Mouse (Mus musculus): ENCODE results near the gene Atxn2. TPM values are rescaled to one million over a fixed set of nuclear protein-coding genes. Genes with fewer than 3 reads are reported as not detected.
A peak's percentile ranks its signal among the peaks of the same experiment; 100 is the strongest.

Gene Atxn2
- total and polyA plus RNA-seq, 2 experiments, result 58.5 to 92.8 TPM

- Histone ChIP-seq H3K27me3 (ENCODE audit: control insufficient read depth, insufficient read depth, low read length) (no peaks in the 10 kb centered on the region), H3K36me3 (ENCODE audit: control insufficient read depth, insufficient read depth, low read length) (peaks cover 27% of the 10 kb centered on the region), H3K4me3 (ENCODE audit: insufficient read depth, low read depth, low read length) (no peak overlapping the region), H3K27ac (replicated peaks; ENCODE audit: insufficient read depth, low read depth, low read length) (no peak overlapping the region), H3K79me2 (ENCODE audit: control insufficient read depth, insufficient read depth, low read length) (peaks cover 11% of the 10 kb centered on the region; the same call in 1 of the 2 replicates), H3K4me1 (ENCODE audit: control insufficient read depth, insufficient read depth, low read length) (peaks cover 13% of the 10 kb centered on the region), H3K9ac (ENCODE audit: low read depth, low read length) (no peak overlapping the region)
- 91% methylated on average over 5 of the region's 5 CpGs for WGBS
- TF ChIP-seq POLR2A (IDR thresholded peaks at IDR 0.05; ENCODE audit: extremely low read depth, insufficient read depth, low read length) (no peak), CTCF (IDR thresholded peaks at IDR 0.05; ENCODE audit: low read depth, low read length) (no peak)
- no peak for DNase-seq (ENCODE audit: extremely low read depth, low read depth, low spot score)
Observed at GRCm38 (mm10) chr5:121819559-121819958, 108.4 kb downstream of the Atxn2 start.

GRCm38 (mm10) chr5:121820161-121820560 lies 109.0 kb downstream of the Atxn2 start:
- DNase-seq (ENCODE audit: extremely low read depth, low read depth, low spot score), result no peak
- TF ChIP-seq CTCF (IDR thresholded peaks at IDR 0.05; ENCODE audit: low read depth, low read length), result no peak
- TF ChIP-seq POLR2A (IDR thresholded peaks at IDR 0.05; ENCODE audit: extremely low read depth, insufficient read depth, low read length), result no peak
- WGBS, result 72% methylated on average over 2 of the region's 2 CpGs
- Histone ChIP-seq H3K4me1 (ENCODE audit: control insufficient read depth, insufficient read depth, low read length) (peaks cover 13% of the 10 kb centered on the region), H3K27me3 (ENCODE audit: control insufficient read depth, insufficient read depth, low read length) (no peaks in the 10 kb centered on the region), H3K79me2 (ENCODE audit: control insufficient read depth, insufficient read depth, low read length) (peaks cover 11% of the 10 kb centered on the region; the same call in 1 of the 2 replicates), H3K27ac (replicated peaks; ENCODE audit: insufficient read depth, low read depth, low read length) (no peak overlapping the region), H3K36me3 (ENCODE audit: control insufficient read depth, insufficient read depth, low read length) (peaks cover 24% of the 10 kb centered on the region), H3K9ac (ENCODE audit: low read depth, low read length) (no peak overlapping the region), H3K4me3 (ENCODE audit: insufficient read depth, low read depth, low read length) (no peak overlapping the region)

GRCm38 (mm10) chr5:121820657-121821056 lies 109.5 kb downstream of the Atxn2 start:
- peaks cover 15% of the 10 kb centered on the region; the same call in 1 of the 2 replicates for H3K79me2 ChIP-seq (ENCODE audit: control insufficient read depth, insufficient read depth, low read length)
- peaks cover 22% of the 10 kb centered on the region for H3K36me3 ChIP-seq (ENCODE audit: control insufficient read depth, insufficient read depth, low read length)
- H3K4me1 ChIP-seq (ENCODE audit: control insufficient read depth, insufficient read depth, low read length), result peaks cover 16% of the 10 kb centered on the region
- H3K27me3 ChIP-seq (ENCODE audit: control insufficient read depth, insufficient read depth, low read length), result no peaks in the 10 kb centered on the region
- peak; percentile 53 for DNase-seq (ENCODE audit: extremely low read depth, low read depth, low spot score)
- no peak overlapping the region for H3K27ac ChIP-seq (replicated peaks; ENCODE audit: insufficient read depth, low read depth, low read length)
- no peak for TF ChIP-seq POLR2A (IDR thresholded peaks at IDR 0.05; ENCODE audit: extremely low read depth, insufficient read depth, low read length)
- TF ChIP-seq CTCF (IDR thresholded peaks at IDR 0.05; ENCODE audit: low read depth, low read length), result no peak
- WGBS, result 7% methylated on average over 3 of the region's 3 CpGs
- H3K9ac ChIP-seq (ENCODE audit: low read depth, low read length), result no peak overlapping the region
- H3K4me3 ChIP-seq (ENCODE audit: insufficient read depth, low read depth, low read length), result no peak overlapping the region

GRCm38 (mm10) chr5:121821116-121821515 lies 110.0 kb downstream of the Atxn2 start:
- Histone ChIP-seq H3K79me2 (ENCODE audit: control insufficient read depth, insufficient read depth, low read length) (peaks cover 17% of the 10 kb centered on the region; the same call in 1 of the 2 replicates), H3K4me1 (ENCODE audit: control insufficient read depth, insufficient read depth, low read length) (peaks cover 16% of the 10 kb centered on the region), H3K36me3 (ENCODE audit: control insufficient read depth, insufficient read depth, low read length) (peaks cover 20% of the 10 kb centered on the region), H3K9ac (ENCODE audit: low read depth, low read length) (no peak overlapping the region), H3K4me3 (ENCODE audit: insufficient read depth, low read depth, low read length) (no peak overlapping the region), H3K27me3 (ENCODE audit: control insufficient read depth, insufficient read depth, low read length) (no peaks in the 10 kb centered on the region), H3K27ac (replicated peaks; ENCODE audit: insufficient read depth, low read depth, low read length) (no peak overlapping the region)
- no peak for DNase-seq (ENCODE audit: extremely low read depth, low read depth, low spot score)
- WGBS, result 81% methylated on average over 5 of the region's 5 CpGs
- TF ChIP-seq POLR2A (IDR thresholded peaks at IDR 0.05; ENCODE audit: extremely low read depth, insufficient read depth, low read length) (no peak), CTCF (IDR thresholded peaks at IDR 0.05; ENCODE audit: low read depth, low read length) (no peak)

GRCm38 (mm10) chr5:121821552-121821951 lies 110.4 kb downstream of the Atxn2 start:
- WGBS, result 38% methylated on average over 5 of the region's 5 CpGs
- no peak overlapping the region for H3K27ac ChIP-seq (replicated peaks; ENCODE audit: insufficient read depth, low read depth, low read length)
- DNase-seq (ENCODE audit: extremely low read depth, low read depth, low spot score), result peak; percentile 33
- H3K4me3 ChIP-seq (ENCODE audit: insufficient read depth, low read depth, low read length), result no peak overlapping the region
- peaks cover 16% of the 10 kb centered on the region for H3K4me1 ChIP-seq (ENCODE audit: control insufficient read depth, insufficient read depth, low read length)
- no peak for TF ChIP-seq CTCF (IDR thresholded peaks at IDR 0.05; ENCODE audit: low read depth, low read length)
- TF ChIP-seq POLR2A (IDR thresholded peaks at IDR 0.05; ENCODE audit: extremely low read depth, insufficient read depth, low read length), result no peak
- H3K27me3 ChIP-seq (ENCODE audit: control insufficient read depth, insufficient read depth, low read length), result no peaks in the 10 kb centered on the region
- H3K36me3 ChIP-seq (ENCODE audit: control insufficient read depth, insufficient read depth, low read length), result peaks cover 18% of the 10 kb centered on the region; the same call in 1 of the 2 replicates
- H3K79me2 ChIP-seq (ENCODE audit: control insufficient read depth, insufficient read depth, low read length), result peaks cover 17% of the 10 kb centered on the region; the same call in 1 of the 2 replicates
- H3K9ac ChIP-seq (ENCODE audit: low read depth, low read length), result no peak overlapping the region

GRCm38 (mm10) chr5:121822786-121823505 lies 111.8 kb downstream of the Atxn2 start:
- H3K4me3 ChIP-seq (ENCODE audit: insufficient read depth, low read depth, low read length), result no peak overlapping the region
- peaks cover 25% of the 10 kb centered on the region; the same call in 1 of the 2 replicates for H3K79me2 ChIP-seq (ENCODE audit: control insufficient read depth, insufficient read depth, low read length)
- no peak for DNase-seq (ENCODE audit: extremely low read depth, low read depth, low spot score)
- H3K27me3 ChIP-seq (ENCODE audit: control insufficient read depth, insufficient read depth, low read length), result no peaks in the 10 kb centered on the region
- no peak overlapping the region for H3K27ac ChIP-seq (replicated peaks; ENCODE audit: insufficient read depth, low read depth, low read length)
- WGBS, result 73% methylated on average over 7 of the region's 7 CpGs
- no peak for TF ChIP-seq POLR2A (IDR thresholded peaks at IDR 0.05; ENCODE audit: extremely low read depth, insufficient read depth, low read length)
- TF ChIP-seq CTCF (IDR thresholded peaks at IDR 0.05; ENCODE audit: low read depth, low read length), result no peak
- H3K9ac ChIP-seq (ENCODE audit: low read depth, low read length), result no peak overlapping the region
- H3K4me1 ChIP-seq (ENCODE audit: control insufficient read depth, insufficient read depth, low read length), result peaks cover 16% of the 10 kb centered on the region
- H3K36me3 ChIP-seq (ENCODE audit: control insufficient read depth, insufficient read depth, low read length), result peaks cover 17% of the 10 kb centered on the region; the same call in 1 of the 2 replicates
